Mouse (Mus musculus) CD4-positive, CD25-positive, alpha-beta regulatory T cell, adult 2 months (primary cell): ENCODE results near the gene Tmem229a.

ENCODE experiments used
- DNase-seq: peaks from one replicate; pipeline ENCODE4 v3.0.0-alpha.2; 2012; ENCODE audit warnings: low read depth, low spot score

Gene Tmem229a

DNA sequence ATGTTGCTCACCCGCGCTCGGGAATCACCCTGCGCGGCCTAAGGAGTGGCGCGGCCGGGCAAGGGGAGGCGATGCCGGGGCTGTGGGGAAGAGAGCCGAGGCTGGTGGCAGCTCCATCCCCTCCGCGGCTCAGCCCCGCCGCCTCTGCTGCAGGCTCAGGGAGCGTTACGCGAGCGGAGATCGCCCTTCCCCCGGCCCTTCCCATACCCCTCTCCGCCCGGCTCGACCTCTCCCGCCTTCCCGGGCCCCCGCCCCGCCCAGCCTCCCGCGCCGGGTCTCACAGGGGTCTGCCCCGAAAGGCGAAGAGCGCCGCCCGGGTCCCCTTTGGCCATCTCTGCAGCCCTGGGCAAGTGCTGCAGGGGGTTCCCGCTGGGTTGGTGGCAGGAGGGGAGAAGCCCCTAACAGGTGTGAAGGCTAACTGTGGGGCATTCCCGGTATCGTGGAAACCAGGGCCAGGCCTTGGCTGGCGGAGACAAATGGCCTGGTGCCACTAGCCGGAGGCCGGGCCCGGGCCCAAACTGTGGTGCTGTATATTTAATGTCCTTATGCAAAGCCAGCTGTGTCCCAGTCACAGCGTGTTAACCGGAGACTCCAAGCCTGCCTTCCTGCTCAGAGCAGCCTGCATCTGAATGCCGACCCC is at the start of gene Tmem229a:
Gene Tmem229a, minus strand, starts transcription at position 352 of the 640 bp plus-strand sequence.
- no peak for DNase-seq

DNA sequence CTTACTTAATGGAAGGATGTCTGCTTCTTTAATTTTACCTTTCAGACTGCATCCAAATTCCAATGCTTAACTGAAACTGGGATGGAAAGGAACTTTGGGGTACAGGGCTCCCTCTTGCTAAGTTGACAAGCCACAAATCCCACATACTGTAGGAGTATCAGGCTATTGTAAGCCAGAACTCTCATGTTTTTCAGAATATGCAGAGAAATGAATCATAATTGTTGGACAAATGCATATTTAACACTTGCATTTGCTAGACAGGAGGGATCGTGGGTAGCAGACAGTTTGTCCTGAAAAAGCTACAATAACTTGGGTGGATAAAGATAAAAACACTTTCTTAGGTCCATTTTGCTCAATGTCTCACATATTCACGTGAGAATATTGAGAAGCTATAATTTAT is 37.7 kb upstream of the Tmem229a start:
- no peak for DNase-seq

DNA sequence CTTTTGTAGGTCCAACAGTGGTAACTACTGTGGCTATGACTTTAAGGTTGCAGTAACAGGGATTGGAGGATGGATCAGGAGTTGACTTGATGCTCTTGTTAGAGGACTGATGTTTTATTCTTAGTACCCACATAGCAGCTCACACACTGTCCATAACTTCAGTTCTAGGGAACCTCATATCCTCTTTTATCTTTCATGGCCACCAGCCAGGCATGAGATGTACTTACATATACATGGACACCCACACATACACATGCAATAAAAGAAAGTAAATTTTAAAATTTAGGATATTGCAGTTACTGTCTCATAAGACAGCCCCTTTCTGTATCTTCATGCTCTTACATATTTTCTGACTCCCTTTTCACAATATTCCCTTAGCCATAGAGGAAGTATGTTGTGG is 33.7 kb upstream of the Tmem229a start:
- no peak for DNase-seq

DNA sequence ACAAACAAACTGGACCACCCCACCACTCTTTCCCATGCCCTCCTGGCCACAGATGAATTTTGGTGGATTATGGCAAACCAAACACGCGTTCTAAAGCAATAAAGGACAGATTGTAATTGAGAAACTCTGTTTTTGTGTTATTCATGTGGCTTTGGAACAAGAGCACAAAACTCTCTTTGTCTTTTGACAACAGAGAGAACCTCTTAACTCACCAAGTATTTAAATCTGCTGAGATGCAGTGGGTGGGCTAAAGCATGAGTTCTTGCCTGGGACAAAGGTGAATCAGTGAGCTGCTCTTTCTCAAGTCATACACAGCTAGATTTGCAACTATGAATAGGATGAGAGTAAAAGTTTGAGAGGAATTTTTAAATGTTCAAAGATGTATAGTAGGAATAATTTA is 20.1 kb upstream of the Tmem229a start:
- DNase-seq, result no peak

DNA sequence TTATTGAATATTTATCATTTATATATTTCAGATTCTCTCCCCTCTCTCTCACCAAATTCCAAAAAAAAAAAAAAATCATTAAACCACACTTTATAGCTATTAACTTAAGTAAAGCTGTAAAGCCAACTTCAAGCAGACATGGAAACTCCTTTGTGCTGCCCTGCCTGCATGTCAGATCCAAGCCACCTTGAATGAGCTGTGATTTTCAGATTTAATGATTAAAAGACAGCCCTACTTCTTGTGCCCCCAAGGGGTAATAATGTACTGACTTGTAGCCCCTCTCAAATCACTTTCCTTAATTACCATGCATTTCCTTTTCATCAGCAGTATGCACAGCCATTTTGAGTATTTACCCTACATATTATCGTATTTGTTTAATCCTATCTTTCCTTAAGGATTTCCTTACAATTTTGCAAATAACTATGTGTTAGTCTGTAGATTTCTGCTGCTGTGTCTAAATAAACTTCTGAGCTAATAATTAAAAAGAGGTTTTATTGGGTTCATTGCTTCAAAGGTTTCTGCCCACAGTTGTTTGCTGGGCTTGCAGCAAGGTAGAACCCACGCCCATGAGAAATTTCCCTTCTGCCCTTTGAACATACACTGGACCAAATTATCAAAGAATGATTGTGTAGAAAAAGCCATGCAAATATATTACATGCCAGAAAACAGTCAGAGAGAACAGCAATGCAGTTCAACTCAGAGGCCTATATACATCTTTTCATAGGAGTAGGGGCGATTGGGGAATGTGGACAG is 12.6 kb upstream of the Tmem229a start:
- no peak for DNase-seq

DNA sequence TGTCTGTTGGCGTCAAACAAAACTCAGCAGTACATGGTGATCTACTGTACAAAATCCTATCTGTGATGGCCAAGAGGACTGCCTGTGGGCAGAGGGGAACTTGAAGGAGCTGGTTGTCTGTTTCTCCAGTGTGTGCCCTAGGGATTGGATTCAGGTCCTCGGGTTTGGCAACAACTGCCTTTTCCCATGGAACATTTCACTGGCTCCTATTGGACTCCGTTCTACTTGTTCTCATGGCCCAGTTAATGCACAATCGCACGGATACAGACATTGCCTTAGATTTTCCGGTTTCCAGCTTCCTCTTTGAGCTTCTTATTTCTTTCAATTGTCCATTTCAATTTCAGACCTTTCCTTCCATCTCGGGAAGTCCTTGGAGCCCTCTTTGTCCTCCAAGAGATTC is 11.6 kb upstream of the Tmem229a start:
- no peak for DNase-seq

DNA sequence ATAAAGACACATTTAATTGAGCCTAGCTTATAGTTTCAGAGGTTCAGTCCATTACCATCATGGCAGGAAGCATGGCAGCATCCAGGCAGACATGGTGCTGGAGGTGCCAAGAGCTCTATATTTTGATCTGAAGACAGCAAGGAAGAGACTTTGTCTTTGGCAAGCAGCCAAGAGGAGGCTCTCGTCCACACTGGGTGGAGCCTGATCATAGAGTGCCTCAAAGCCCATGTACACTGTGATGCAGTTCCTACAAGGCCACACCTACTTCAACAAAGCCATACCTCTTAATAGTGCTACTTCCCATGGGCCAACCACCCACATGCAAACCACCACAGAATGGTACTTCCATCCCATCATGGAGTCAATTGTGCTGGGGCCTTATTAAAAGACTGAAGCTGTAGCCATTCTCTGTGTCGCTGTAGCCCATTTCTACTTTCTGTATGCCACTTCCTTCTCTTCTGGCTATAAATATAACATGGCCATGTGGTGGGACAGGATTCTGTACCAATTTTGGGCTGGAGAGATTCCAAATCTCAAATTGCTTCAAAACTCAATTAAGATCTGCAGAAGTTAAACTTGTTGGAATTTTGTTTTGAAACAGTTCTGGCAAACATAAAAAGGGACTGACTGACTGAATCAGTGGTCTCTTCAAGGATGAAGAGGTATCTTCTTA is 10.0 kb upstream of the Tmem229a start:
- no peak for DNase-seq

DNA sequence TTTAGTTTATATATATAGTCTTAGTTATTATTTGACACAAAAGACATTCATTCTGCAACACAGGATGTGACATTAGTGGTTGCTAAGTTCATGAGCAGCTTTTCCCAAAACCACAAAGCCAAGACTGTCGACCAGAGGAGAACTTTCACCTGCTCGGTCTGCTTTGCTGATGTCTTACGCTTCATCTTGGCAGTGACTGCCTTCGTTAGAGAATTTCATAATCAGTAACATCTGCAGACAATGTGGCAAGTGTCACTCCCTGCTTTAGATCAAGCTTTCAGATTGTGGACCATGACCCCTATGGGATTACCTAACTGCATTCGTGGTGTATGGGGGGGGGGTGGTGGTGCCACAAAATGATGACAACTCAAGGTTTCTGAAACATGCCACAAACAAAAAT is 7.7 kb upstream of the Tmem229a start:
- no peak for DNase-seq

DNA sequence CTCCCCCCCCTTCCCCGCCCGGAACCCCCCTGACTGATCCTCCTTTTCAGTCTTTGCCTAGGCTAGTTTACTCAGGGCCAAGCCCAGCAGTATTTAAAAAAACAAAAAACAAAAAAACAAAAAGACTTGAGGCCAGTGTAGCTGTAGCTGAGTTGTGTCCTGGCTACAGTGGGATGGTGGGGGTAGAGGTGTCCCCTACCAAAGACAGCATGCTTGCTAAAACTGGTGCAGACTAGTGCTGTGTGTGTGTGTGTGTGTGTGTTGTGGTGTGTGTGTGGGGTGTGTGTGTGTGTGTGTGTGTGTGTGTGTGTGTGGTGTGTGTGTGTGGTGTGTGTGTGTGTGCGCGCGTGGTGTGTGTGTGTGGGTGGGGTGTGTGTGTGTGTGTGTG is 483 bp upstream of the Tmem229a start:
- DNase-seq, result no peak

DNA sequence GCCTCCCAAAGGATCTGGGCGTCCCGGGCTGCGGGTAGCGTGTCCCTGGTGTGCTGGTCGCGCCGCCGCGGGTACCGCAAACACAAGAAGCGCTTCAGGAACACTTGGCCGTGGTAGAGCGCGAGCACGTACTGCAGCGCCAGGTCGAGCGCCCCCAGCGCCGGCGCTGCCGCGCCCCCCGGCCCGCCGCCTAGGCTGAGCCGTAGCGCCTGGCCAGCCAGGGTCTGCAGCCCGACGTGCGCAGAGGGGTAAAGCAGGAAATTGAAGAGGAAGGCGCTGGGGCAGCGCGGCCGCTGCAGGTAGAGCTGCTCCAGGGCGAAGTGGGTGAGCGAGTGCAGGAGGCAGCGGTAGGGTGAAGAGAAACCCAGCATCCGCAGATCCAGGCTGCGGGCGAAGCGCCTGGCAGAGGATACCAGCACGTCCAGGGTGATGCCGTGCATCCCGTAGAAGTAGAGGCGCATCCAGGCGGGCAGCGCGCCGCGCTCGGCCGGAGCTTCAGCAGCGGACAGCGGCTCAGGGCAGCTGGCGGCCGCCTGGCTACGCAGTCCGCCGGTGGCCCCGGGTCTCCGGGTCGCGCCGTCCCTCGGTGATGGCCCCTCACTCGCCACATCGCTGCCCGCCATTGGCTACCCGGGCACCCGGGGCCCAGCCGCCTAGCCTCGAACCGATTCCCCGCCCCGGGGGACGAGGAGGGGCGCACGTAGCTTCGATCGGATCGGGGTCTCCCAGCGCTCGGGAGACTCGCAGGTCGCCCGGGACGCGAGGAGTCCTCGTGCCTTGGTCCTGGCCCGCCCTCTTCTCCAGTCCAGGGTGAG is 759 bp downstream of the Tmem229a start:
- DNase-seq, result no peak

DNA sequence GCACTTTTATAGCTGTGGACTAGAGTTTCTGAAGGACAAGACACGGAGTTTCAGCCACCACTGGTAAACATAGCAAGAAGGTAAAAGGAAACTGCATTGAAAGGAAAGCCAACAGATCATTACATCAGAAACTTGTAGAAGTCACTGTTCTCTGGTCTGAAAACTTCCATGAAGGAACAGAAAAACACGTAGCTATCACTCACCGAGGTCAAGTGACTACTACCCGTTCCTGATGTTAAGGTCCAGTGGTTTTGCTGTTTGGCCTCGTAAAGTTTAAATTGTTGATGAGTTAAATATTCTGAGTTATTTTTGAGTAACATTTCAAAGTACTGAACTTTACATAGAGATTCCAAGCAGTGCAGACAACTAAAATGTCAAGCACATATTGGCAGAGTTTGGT is 2.0 kb downstream of the Tmem229a start:
- no peak for DNase-seq

DNA sequence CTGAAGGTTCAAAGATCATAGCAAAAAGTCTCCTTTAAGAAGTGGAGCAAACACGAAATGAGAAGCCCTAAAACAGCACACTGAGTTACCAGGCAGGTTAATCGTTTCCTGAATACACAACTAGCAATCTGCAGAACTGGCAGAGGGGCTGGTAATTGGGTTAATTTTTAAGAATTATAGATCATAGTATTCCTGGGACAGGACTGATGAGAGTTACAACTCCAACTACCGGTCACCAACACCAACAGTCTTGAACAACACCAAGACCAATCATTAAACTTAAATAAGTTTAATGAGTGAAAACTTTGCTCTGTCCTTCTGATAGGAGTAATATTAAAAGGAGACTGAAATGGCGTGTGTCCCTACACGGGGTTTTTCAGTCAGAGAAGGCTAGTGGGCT is 3.8 kb downstream of the Tmem229a start:
- no peak for DNase-seq

DNA sequence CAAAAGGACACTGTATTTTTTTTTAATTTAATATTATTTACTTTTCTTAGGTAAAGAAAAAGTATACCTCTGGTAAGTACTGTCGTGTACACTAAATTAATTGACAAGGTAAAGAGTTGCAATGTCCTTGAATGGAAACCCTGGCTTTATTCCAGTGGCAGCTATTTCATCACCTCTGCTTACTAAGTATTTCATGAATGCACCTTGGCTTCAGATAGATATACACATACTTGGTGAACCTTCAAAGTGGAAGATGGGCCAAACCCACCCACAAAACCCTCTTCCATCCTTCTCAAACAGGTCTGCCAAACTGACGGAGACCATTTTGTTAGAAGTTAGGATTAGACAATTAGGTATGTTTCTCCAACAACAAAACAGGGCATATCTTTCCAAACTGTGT is 5.4 kb downstream of the Tmem229a start:
- no peak for DNase-seq

DNA sequence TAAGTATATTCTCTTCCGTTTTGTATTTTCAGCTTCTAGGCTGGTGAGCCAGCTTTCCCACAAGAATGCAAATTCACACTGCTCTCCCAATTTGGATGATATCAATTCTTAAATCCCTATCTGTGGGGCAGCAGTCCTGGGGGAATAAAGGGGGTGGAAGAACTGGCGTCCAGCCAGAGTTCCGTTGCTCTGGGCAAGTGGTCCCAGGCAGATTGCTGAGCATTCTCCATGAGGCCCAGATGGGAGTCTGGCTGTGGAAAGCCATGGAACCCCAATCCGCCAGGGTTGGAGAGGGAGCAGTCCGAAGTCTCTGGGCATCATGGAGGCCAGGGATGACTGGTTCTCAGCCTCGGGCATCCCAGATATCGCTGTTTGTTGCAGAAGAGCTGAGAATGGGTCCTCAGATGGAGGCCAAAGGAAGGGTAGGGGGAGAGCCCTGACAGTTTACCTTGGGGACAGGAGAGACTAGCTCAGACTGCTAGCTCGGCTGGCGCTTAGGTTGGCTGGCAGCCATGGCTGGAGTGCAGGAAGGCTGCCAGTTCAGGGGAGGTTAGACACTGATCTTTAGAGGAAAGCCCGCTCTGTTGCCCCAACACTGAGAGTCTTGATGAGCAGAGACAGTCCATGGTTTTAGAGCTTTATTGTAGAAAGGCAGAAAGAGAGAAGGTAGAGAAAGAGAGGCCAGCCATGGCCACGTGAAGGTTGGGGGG is 30.9 kb downstream of the Tmem229a start:
- DNase-seq, result no peak

DNA sequence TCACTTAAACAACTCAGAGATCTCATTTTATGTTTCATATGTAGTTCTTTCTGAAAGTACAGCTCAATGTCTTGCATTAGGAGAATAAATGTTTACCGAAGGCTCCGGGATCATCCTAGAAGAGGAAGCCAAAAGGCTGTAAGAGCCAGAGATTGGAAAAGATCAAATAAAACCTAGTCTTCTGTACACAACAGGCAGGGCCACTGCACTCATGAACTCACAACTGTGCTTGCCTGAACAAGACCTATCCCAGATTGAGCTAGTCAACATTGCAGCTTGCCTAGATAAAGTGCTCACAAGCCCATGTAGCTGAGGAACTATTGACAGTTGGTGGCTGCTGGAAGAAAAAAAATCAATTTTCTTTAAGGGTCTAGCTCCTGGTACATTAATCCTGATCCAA is 42.5 kb downstream of the Tmem229a start:
- DNase-seq, result no peak

DNA sequence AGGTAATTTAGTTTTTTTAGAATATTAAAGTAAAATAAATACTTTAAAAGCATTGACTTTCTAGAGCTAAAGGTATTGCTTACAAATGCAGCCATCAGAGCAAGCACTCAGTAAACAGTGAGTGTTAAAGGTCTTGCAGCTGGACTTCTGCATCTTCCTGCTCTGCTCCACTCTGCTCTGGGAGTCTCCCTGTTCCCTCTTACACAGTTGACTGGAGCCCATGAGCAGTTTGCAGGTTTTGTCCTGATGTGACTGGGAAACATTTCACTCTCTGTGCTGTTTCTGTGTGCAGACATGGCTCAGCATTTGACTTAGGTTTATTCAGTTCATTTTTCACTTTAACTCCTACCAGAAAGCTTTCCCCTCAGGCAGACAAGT is 45.4 kb downstream of the Tmem229a start:
- DNase-seq, result no peak

DNA sequence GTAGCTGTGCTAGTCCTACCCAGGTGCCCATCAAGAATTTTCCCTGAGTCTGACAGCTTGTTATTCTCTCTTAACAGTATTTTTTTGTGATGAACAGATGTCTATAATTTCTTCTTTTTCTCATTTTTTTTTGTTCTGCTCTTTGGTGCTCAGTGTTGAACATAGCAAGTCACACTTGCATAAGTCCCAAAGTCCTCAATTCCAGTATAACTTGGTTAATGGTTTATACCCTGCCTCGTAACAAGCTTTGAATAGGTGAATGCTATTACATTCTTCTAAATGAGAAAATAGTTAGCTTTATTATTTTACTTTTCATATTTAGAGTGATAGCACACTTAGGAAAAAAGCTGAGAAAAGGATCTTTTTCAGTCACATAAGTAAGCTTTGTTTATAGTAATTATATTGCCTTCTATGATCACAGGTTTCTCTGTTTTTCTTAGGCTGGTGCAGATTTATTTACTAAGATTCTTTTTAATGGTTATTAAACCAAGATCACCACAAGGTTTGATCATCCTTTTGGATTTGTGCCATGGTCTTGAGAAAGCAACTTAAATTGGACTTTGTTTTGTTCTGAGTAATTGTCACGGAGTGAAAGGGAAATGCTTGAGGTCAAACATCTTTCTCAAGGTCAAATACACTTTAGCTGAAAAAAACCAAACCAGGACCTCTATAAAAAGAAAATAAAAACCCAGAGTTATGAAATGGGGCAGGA is 45.9 kb downstream of the Tmem229a start:
- DNase-seq, result no peak

DNA sequence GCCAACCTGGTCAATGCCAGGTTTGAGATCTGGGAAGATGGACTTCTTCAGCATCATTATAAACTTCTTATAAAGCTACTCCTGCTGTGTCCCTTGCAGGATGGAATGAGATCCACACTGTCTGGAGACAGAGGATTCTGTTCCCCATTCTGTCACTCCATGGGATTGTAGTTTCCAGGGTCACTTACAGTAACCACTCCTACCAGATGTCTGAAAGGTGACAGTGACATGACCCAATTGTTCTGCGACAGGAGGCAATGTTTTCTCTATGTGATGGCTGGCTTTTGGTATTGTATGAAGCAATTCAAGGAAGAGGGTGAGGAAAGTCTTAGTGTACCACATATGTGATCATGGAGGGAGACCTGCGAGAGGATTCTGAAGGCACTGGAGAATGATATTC is 48.3 kb downstream of the Tmem229a start:
- no peak for DNase-seq

DNA sequence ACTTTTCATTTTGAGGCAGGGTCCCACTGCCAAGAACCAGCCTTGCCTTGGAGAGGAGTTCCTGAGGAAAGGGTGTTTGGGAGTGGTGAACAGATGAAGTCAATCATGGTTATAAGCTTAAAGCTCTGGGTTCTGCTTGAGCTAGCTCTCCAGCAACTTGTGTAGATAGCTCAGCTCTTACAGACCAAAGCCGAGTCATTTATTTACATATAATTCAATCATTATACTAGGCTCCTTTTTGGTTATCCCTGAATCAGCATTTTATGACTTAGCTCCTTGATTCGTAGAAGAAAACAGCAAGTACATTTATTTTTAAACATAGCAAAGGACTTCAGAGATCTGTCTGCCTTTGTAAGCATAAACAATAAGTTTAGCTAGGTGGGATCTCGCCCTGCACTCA is 51.0 kb downstream of the Tmem229a start:
- no peak for DNase-seq
